Mouse (Mus musculus): Measurements from ENCODE around the gene Olfr1395.
"Not testable (repeated sequence)": the region's sequence is repeated elsewhere in the genome, so short reads cannot be mapped to it uniquely, and the experiment has no call there.

Gene Olfr1395

DNA sequence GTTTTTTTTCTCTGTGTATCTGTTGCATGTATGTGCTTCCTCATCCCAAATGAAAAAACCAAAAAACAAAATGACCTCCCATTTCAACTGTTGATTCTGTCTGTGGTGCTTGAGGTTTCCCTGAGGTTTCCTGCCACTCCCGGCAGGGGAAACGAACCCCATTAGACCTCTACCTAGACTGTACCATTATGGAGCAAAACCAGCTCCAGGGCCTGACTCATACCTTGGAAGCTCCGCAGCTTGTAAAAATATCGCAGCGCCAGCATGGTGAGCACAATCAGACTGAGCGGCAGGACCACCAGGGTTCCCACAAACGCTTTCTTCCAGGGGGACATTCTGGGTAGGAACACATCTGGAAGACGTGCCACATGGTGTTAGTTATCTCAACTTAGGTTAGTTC is 33.3 kb downstream of the Olfr1395 start:
- no peak for DNase-seq

DNA sequence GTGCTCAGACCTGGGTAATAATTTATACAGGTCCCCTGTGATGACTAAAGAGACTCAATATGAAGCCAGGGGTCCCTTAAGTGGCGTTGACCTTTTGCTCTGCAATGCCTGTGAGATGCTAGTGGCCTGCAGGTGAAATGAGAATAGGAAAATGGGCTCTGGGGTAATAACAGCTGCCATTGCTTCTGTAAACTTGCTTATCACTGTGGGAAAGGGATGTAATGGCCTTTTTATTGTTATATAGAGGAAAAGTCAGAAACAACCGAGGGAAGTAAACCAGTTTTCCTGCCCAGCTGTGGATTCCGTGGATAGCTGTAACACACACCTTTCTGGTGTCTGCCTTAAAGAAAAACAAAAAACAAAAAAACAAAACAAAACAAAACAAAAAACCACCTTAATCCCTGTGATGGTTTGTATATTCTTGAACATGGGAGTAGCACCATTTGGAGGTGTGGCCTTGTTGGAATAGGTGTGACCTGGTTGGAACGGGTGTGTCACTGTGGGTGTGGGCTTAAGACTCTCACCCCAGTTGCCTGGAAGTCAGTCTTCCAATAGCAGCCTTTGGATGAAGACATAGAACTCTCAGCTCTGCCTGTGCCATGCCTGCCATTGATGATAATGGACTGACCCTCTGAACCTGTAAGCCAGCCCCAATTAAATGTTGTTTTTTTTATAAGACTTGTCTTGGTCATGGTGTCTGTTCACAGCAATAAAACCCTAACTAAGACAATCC is 34.1 kb downstream of the Olfr1395 start:
- not testable (repeated sequence) for DNase-seq

DNA sequence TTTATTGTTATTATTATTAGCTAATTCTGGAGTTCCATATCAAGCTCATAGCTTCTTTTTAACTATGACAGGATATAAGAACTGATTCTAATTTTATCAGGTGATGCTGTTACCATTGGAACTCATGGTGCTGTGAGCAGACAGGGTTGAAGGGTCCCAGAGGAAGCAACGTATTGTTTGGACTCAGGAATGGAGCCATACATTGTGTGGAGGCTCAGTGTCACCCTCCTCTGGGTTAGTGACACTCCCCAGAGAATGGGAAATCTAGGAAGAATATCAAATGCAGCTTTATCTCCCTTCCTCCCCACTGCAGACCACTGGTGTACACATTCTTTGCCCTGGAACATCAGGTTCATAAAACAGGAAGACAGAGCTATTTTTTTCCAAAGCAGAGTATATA is 41.1 kb downstream of the Olfr1395 start:
- DNase-seq, result no peak

DNA sequence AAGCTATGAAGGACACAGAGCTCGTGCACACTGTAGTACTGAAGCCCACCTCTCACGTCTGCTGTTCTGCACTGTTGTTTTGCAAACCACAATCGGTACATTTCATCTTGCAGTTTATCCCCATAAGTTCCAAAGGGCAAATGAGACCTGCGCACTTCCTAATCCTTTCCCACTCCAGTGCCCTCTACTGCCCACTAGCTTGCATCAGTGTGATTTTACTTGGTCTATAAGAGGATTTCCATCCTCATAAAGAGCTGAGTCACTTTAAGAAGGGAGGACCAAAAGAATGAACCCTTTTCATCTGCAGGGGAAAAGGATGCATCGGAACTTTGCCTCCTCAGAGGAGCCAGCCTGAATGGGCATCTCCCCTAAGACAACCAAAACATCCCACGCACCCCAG is 44.4 kb downstream of the Olfr1395 start:
- DNase-seq, result peak; percentile 16

DNA sequence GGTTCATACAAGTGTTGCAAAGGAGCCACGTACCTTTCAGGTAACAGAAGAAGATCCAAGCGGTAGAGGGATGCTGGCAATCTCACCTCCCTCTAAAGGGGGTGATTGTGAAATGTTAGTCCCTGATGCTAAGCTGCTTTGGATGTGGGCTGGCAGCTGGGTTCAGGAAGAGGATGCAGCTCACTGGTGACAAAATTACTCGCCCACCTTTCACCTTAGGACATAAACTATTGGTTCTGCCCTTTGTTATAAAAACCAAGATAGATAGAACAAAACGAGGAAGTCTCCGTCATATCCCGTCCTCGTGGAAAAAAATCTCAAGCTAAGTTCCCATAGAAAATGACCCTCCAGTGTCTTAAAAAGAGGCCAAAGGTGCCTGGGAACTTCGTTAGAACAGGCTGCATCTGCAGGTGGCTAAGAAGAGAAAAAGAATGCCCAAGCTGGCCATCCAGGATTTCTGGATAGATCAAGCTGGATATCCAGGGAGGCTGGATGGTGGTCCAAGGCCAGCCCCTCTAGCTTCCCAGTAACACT is 44.9 kb downstream of the Olfr1395 start, which contains the start of gene Btnl9:
Btnl9 (minus strand) TSS at position 205 of the 534 bp plus-strand sequence.
- peak; percentile 13 for DNase-seq

DNA sequence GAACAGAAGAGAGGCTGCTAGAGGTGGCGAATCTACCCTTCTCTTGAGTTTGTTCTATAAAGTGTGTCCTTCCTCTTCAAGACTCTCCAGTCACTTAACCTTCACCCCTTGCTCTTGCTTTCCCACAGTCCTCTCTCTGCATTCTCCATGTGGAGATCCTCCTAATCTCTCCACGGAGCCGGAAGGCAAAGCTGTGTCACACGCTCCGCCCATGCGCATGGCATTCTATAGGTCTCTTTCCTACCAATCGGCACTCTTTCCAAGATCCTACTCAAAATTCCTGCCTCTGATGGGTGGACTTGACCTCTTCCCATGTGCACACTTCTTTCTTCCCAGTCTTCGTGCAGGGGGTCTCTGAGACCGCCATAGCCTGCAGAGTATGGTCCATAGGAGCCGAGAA is 45.6 kb downstream of the Olfr1395 start:
- DNase-seq, result no peak

DNA sequence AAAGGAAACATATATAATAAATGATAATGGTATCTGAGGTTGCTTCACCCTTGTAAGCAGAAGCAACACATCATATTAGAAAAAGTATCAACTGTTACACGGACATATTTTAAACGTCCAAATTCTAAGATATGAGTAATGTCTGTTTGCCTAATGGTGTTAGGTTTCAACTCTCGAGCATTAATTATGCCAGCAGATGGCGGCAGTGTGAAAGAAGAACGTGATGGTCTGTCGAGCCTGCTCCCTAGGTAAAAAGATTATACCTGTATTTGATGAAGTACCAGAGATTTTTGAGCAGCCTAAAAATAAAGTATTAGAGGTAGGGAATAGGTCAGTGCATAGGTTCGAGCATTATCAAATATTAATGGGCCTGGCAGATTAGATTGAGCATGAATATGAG is 47.7 kb downstream of the Olfr1395 start:
- peak; percentile 86 for DNase-seq

DNA sequence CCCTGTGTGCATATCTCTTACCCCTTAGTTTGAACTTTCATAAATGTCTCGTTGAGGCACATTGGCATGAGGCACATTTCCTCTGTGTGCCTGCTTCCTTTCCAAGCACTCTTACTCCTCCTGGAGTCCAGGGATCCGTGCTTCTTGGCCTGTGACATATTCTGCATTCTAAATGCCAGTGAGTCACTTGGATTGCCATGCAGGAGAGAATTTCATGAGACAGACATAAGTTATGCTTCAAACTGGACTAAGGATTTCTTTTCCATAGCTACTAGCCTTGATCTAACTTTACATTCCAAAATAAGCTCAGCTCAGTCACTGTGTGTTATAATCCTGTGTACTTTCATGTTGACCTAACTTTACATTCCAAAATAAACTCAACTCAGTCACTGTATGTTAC is 49.0 kb downstream of the Olfr1395 start:
- DNase-seq, result no peak

DNA sequence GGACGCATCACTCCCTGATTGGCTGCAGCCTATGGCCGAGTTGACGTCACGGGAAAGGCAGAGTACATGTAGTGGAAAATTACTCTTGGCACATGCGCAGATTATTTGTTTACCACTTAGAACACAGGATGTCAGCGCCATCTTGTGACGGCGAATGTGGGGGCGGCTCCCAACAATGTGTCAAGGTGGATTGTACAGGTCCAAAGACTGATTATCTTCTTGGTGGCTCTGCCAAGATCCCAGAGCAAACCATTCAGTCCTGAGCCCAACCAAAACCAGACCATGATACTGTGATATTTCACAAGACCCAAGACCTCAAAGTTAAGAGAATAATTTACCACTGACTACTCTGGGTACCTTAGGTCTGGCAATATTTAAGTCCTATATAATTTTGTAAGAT is 52.7 kb downstream of the Olfr1395 start:
- DNase-seq, result not testable (repeated sequence)

DNA sequence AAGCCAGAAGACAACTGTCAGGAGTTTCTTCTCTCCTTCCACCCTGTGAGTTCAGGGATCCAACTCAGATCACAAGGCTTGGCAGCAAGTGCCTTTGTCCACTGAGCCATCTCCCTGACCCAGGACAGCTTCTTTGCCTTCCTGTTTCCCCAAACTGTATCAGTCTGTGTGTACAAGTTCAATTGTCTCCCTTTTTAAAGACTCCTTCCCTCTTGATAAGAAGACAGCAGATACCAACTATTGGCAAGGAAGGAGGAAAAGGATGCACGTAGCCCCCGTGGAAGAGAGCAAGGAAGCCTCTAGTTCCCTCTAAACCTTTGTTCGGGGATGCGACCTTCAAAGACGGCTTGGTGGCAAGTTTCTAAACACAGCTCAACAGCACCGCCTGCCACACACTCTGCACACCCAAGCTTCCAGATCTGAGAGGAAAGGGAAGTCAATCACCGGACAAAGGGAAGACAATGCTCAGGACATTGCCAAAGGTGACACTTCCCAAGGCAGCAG is 53.8 kb downstream of the Olfr1395 start:
- peak; percentile 48 for DNase-seq

Measured in kidney, postnatal 10 days (tissue).